In the genomic region with DNA sequence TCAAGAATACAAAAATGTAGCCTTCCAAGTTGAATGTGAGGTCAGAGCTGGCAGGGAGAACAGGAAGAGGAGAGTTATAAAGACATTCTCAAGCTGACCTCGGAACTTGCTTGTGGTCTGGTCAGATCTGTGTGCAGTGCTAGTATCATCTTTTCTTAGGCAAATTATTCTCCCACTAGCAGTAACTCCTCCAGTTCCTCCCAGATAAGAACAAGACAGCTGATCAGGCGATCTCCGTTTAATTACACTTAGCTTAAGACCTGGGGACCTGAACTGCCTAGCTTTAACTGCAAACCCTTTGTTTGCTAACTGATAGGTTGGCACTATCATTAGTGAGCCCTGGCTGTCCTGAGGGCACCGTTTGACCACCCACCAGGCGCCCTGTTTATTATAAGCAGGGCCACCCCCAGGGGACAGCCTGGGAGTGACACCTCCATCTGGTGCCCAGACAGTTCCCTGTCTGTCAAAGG, we compare ENCODE assay signal across 13 mouse cellular contexts. TPM values are rescaled to one million over a fixed set of nuclear protein-coding genes. Genes with fewer than 3 reads are reported as not detected.
A peak's percentile ranks its signal among the peaks of the same experiment; 100 is the strongest.
DNase-seq lines count a peak whose midpoint lies in the region; ATAC-seq and TF ChIP-seq lines count a peak whose summit lies in the region.
"Had no signal": no experiment of that assay in that cellular context is flagged by ENCODE, and none has a peak within 500 bp of the region (broad histone marks: within the 10 kb centered on the region; RNA-seq: fewer than 3 reads in every experiment).

No protein-coding gene starts in this region.

- 10% methylated on average over 5 of the region's 5 CpGs for WGBS in cerebellum, adult 2 months
- 17% methylated on average over 5 of the region's 5 CpGs for WGBS in lung, embryonic 15.5 days
- WGBS in hindbrain, embryonic 15.5 days: 10% methylated on average over 5 of the region's 5 CpGs
- WGBS in neural tube, embryonic 13.5 days: 10% methylated on average over 5 of the region's 5 CpGs

- no peak overlapping the region for H3K9ac ChIP-seq in lung, embryonic 15.5 days
- no peak overlapping the region for H3K9ac ChIP-seq in hindbrain, embryonic 15.5 days
- no peak overlapping the region for H3K9ac ChIP-seq in neural tube, embryonic 13.5 days
- H3K9ac ChIP-seq: heart, embryonic 15.5 days; limb, embryonic 12.5 days had no signal

- DNase-seq in cerebellum, adult 2 months: peak; percentile 22 to 29
- DNase-seq in cerebellum, adult 9-11 months: no peak
- DNase-seq in lung, postnatal 36 days: no peak
- DNase-seq in spleen, adult 18-20 months: no peak
- no peak for DNase-seq in left cerebral cortex, adult 11 months (ENCODE audit: low spot score)
- DNase-seq: right cerebral cortex, postnatal 25 days had no signal

- H3K27ac ChIP-seq in cerebellum, adult 2 months (ENCODE audit: insufficient read depth, low read length): no peak overlapping the region
- no peak overlapping the region for H3K27ac ChIP-seq in lung, embryonic 15.5 days
- no peak overlapping the region for H3K27ac ChIP-seq in hindbrain, embryonic 15.5 days (replicated peaks)
- peak overlapping the region; percentile 39; the same call in 1 of the 2 replicates for H3K27ac ChIP-seq in neural tube, embryonic 13.5 days (replicated peaks)
- H3K27ac ChIP-seq: heart, embryonic 15.5 days; limb, embryonic 12.5 days had no signal

- no peaks in the 10 kb centered on the region for H3K9me3 ChIP-seq in lung, embryonic 15.5 days
- no peaks in the 10 kb centered on the region for H3K9me3 ChIP-seq in hindbrain, embryonic 15.5 days
- H3K9me3 ChIP-seq in neural tube, embryonic 13.5 days: no peaks in the 10 kb centered on the region
- H3K9me3 ChIP-seq: heart, embryonic 15.5 days; limb, embryonic 12.5 days had no signal

- no peaks in the 10 kb centered on the region for H3K27me3 ChIP-seq in cerebellum, adult 2 months (ENCODE audit: control insufficient read depth, insufficient read depth, low read length)
- H3K27me3 ChIP-seq in lung, embryonic 15.5 days: no peaks in the 10 kb centered on the region
- H3K27me3 ChIP-seq in hindbrain, embryonic 15.5 days: no peaks in the 10 kb centered on the region
- H3K27me3 ChIP-seq in neural tube, embryonic 13.5 days: no peaks in the 10 kb centered on the region
- H3K27me3 ChIP-seq: heart, embryonic 15.5 days; limb, embryonic 12.5 days had no signal

- H3K4me2 ChIP-seq in lung, embryonic 15.5 days: 0 out of 2 replicates have a peak overlapping the region, but pooled peaks have one; percentile 6
- H3K4me2 ChIP-seq in hindbrain, embryonic 15.5 days: peak overlapping the region; percentile 15
- H3K4me2 ChIP-seq in neural tube, embryonic 13.5 days: peak overlapping the region; percentile 27
- H3K4me2 ChIP-seq: heart, embryonic 15.5 days; limb, embryonic 12.5 days had no signal

- no peak for TF ChIP-seq CTCF in cerebellum, adult 2 months (IDR thresholded peaks at IDR 0.05; ENCODE audit: borderline replicate concordance, insufficient read depth, low read depth, low read length)

- no peaks in the 10 kb centered on the region for H3K36me3 ChIP-seq in lung, embryonic 15.5 days
- no peaks in the 10 kb centered on the region for H3K36me3 ChIP-seq in hindbrain, embryonic 15.5 days
- H3K36me3 ChIP-seq in neural tube, embryonic 13.5 days: no peaks in the 10 kb centered on the region
- H3K36me3 ChIP-seq: heart, embryonic 15.5 days; limb, embryonic 12.5 days had no signal

- peaks cover 5% of the 10 kb centered on the region for H3K4me1 ChIP-seq in cerebellum, adult 2 months (ENCODE audit: control insufficient read depth, insufficient read depth, low read length)
- H3K4me1 ChIP-seq in lung, embryonic 15.5 days: peaks cover 13% of the 10 kb centered on the region; the same call in 1 of the 2 replicates
- H3K4me1 ChIP-seq in hindbrain, embryonic 15.5 days (replicated peaks): peaks cover 12% of the 10 kb centered on the region
- H3K4me1 ChIP-seq in neural tube, embryonic 13.5 days (replicated peaks): peaks cover 23% of the 10 kb centered on the region

- ATAC-seq in lung, embryonic 15.5 days (ENCODE audit: borderline replicate concordance, extremely low read depth, low FRiP score, low TSS enrichment): no peak
- peak; percentile 42; the same call in 1 of the 2 replicates for ATAC-seq in hindbrain, embryonic 15.5 days (ENCODE audit: low FRiP score, low read depth)
- peak; percentile 62; the same call in 1 of the 2 replicates for ATAC-seq in neural tube, embryonic 13.5 days (ENCODE audit: low read depth)

- no peak overlapping the region for H3K4me3 ChIP-seq in cerebellum, adult 2 months (replicated peaks; ENCODE audit: insufficient read depth, low read depth, low read length)
- no peak overlapping the region for H3K4me3 ChIP-seq in lung, embryonic 15.5 days
- H3K4me3 ChIP-seq in hindbrain, embryonic 15.5 days: no peak overlapping the region
- H3K4me3 ChIP-seq in neural tube, embryonic 13.5 days: no peak overlapping the region
- H3K4me3 ChIP-seq: heart, embryonic 15.5 days; limb, embryonic 12.5 days had no signal

- no peak for TF ChIP-seq POLR2A in cerebellum, adult 2 months (IDR thresholded peaks at IDR 0.05; ENCODE audit: borderline replicate concordance, insufficient read depth, low read length)

RNA-seq across cellular contexts. Expression of gene Hsd17b3, which starts 19.4 kb away (rescaled TPM):
- polyA plus RNA-seq in cerebellum, adult 2 months (2012; rRNA removed): not detected in 2 replicates
- not detected in 2 replicates for polyA plus RNA-seq in lung, embryonic 15.5 days (2015; fragmentation: Nextera tagmentation; extraction: Ambion mirVana)
- not detected in 2 replicates for polyA plus RNA-seq in hindbrain, embryonic 15.5 days (2015; fragmentation: Nextera tagmentation; extraction: Ambion mirVana)
- polyA plus RNA-seq in neural tube, embryonic 13.5 days (2015; fragmentation: Nextera tagmentation; extraction: Ambion mirVana): not detected in 2 replicates
- polyA plus RNA-seq: C2C12; heart, embryonic 15.5 days; limb, embryonic 12.5 days; stomach, embryonic 16.5 days had no signal

RNA-seq across cellular contexts. Expression of gene Slc35d2, which starts 20.8 kb away (rescaled TPM):
- polyA plus RNA-seq in cerebellum, adult 2 months (2012; rRNA removed): 0.90 and 0.97 TPM in 2 replicates
- 4.7 and 4.8 TPM in 2 replicates for polyA plus RNA-seq in lung, embryonic 15.5 days (2015; fragmentation: Nextera tagmentation; extraction: Ambion mirVana)
- 1.2 and 2.1 TPM in 2 replicates for polyA plus RNA-seq in hindbrain, embryonic 15.5 days (2015; fragmentation: Nextera tagmentation; extraction: Ambion mirVana)
- polyA plus RNA-seq in neural tube, embryonic 13.5 days (2015; fragmentation: Nextera tagmentation; extraction: Ambion mirVana): 2.5 and 2.6 TPM in 2 replicates

RNA-seq across cellular contexts. Expression of gene Zfp367, which starts 44.6 kb away (rescaled TPM):
- 28.9 and 29.9 TPM in 2 replicates for polyA plus RNA-seq in cerebellum, adult 2 months (2012; rRNA removed)
- polyA plus RNA-seq in lung, embryonic 15.5 days (2015; fragmentation: Nextera tagmentation; extraction: Ambion mirVana): 27.4 and 28.1 TPM in 2 replicates
- polyA plus RNA-seq in hindbrain, embryonic 15.5 days (2015; fragmentation: Nextera tagmentation; extraction: Ambion mirVana): 6.4 and 7.7 TPM in 2 replicates
- polyA plus RNA-seq in neural tube, embryonic 13.5 days (2015; fragmentation: Nextera tagmentation; extraction: Ambion mirVana): 4.6 and 6.0 TPM in 2 replicates

RNA-seq across cellular contexts. Expression of gene Habp4, which starts 53.2 kb away (rescaled TPM):
- polyA plus RNA-seq in cerebellum, adult 2 months (2012; rRNA removed): 187 and 213 TPM in 2 replicates
- polyA plus RNA-seq in lung, embryonic 15.5 days (2015; fragmentation: Nextera tagmentation; extraction: Ambion mirVana): 22.2 and 24.7 TPM in 2 replicates
- polyA plus RNA-seq in hindbrain, embryonic 15.5 days (2015; fragmentation: Nextera tagmentation; extraction: Ambion mirVana): 47.7 and 48.0 TPM in 2 replicates
- polyA plus RNA-seq in neural tube, embryonic 13.5 days (2015; fragmentation: Nextera tagmentation; extraction: Ambion mirVana): 35.0 and 37.3 TPM in 2 replicates

Comparison
In these comparisons a context has a peak if more than half of its experiments do, and no peak if none do; other contexts are left out.
1. DNase-seq: peak in cerebellum, adult 2 months (2 of 2); none in cerebellum, adult 9-11 months (single experiment), lung, postnatal 36 days (single experiment), spleen, adult 18-20 months (0 of 2) and left cerebral cortex, adult 11 months (single experiment).
2. Peak in every context shown above with its lines, with median percentiles within 50 percentile points of each other: H3K4me2 ChIP-seq.